Mouse (Mus musculus) adrenal gland, postnatal 25 days (tissue): Measurements from ENCODE around the gene E2f8. TPM values are rescaled to one million over a fixed set of nuclear protein-coding genes. Genes with fewer than 3 reads are reported as not detected.

ENCODE experiments used
- DNase-seq: peaks from one replicate; pipeline ENCODE4 v3.0.0; 2021; ENCODE audit warnings: mixed read lengths
- total RNA-seq: library from RNA; stranded (reverse); gene quantifications from 2 replicates; pipeline ENCODE4 v1.2.3, GENCODE M21; 2021

E2f8 gene
- total RNA-seq, 1 experiment from 2014 or later: 3.6 TPM

GRCm38 (mm10) chr7:48853496-48853895, 27.9 kb downstream of the E2f8 start:
- DNase-seq: no peak

- no peak for DNase-seq
Observed at GRCm38 (mm10) chr7:48851529-48852104, 29.8 kb downstream of the E2f8 start.

- no peak for DNase-seq
Observed at GRCm38 (mm10) chr7:48847820-48848650, 33.4 kb downstream of the E2f8 start, which contains the start of gene Csrp3. Gene Csrp3 (minus strand): TSS chr7:48848033.

- no peak for DNase-seq
Observed at GRCm38 (mm10) chr7:48846755-48847154, 34.6 kb downstream of the E2f8 start.

- no peak for DNase-seq
Observed at GRCm38 (mm10) chr7:48845213-48845973, 36.0 kb downstream of the E2f8 start.

- DNase-seq: no peak
Observed at GRCm38 (mm10) chr7:48843541-48843940, 37.9 kb downstream of the E2f8 start.

- DNase-seq: no peak
Observed at GRCm38 (mm10) chr7:48842353-48842752, 39.0 kb downstream of the E2f8 start.

- no peak for DNase-seq
Observed at GRCm38 (mm10) chr7:48841538-48841937, 39.9 kb downstream of the E2f8 start.

- DNase-seq: no peak
Observed at GRCm38 (mm10) chr7:48840545-48840944, 40.9 kb downstream of the E2f8 start.

- DNase-seq: no peak
Observed at GRCm38 (mm10) chr7:48838434-48838833, 43.0 kb downstream of the E2f8 start.

- DNase-seq: no peak
Observed at GRCm38 (mm10) chr7:48836949-48837348, 44.4 kb downstream of the E2f8 start.

- no peak for DNase-seq
Observed at GRCm38 (mm10) chr7:48834989-48835626, 46.3 kb downstream of the E2f8 start.

- no peak for DNase-seq
Observed at GRCm38 (mm10) chr7:48834371-48834970, 46.9 kb downstream of the E2f8 start.

GRCm38 (mm10) chr7:48832735-48833134, 48.7 kb downstream of the E2f8 start:
- DNase-seq: no peak

- no peak for DNase-seq
Observed at GRCm38 (mm10) chr7:48830395-48830794, 51.0 kb downstream of the E2f8 start.

- no peak for DNase-seq
Observed at GRCm38 (mm10) chr7:48829177-48829910, 52.1 kb downstream of the E2f8 start.

- no peak for DNase-seq
Observed at GRCm38 (mm10) chr7:48825170-48825569, 56.2 kb downstream of the E2f8 start.

- no peak for DNase-seq
Observed at GRCm38 (mm10) chr7:48824671-48825070, 56.7 kb downstream of the E2f8 start.

GRCm38 (mm10) chr7:48823621-48824020, 57.8 kb downstream of the E2f8 start:
- DNase-seq: no peak

- no peak for DNase-seq
Observed at GRCm38 (mm10) chr7:48821654-48822053, 59.7 kb downstream of the E2f8 start.
